ENCODE assay signal across 12 mouse cellular contexts in the genomic region with DNA sequence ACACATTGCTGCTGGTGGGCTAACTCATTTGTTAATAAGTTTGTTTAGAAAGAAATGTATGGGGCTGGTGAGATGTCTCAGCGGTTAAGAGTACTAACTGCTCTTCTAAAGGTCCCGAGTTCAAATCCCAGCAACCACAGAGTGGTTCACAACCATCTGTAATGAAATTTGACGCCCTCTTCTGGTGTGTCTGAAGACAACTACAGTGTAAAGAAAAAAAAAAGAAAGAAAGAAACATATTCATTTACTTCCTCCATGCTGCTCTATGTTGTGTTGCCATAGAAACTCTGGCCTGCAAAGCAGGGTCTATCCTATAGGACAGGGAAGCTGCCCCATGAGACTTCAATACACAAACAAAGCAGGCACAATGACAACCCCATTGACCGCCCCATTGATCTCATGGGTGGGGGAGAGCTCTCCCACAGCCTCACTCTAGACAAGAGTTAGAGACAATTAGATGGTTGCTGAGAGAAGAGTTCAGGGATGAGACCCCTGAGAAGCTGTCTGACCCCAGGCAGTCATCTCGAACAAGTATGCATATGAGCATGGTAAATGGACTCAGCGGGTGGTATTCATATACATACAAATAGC. TPM values are rescaled to one million over a fixed set of nuclear protein-coding genes. Genes with fewer than 3 reads are reported as not detected.
DNase-seq lines count a peak whose midpoint lies in the region; ATAC-seq and TF ChIP-seq lines count a peak whose summit lies in the region.
"Had no signal": no experiment of that assay in that cellular context is flagged by ENCODE, and none has a peak within 500 bp of the region (broad histone marks: within the 10 kb centered on the region; RNA-seq: fewer than 3 reads in every experiment).

No protein-coding gene starts in this region.

- H3K79me2 ChIP-seq in CH12.LX (replicated peaks; ENCODE audit: control insufficient read depth, extremely low read depth, insufficient read depth, poor library complexity, severe bottlenecking), result no peaks in the 10 kb centered on the region

- TF ChIP-seq EP300 in CH12.LX (IDR thresholded peaks at IDR 0.05; ENCODE audit: low read length), result no peak

- H3K4me2 ChIP-seq in kidney, embryonic 15.5 days, result no peak overlapping the region
- no peak overlapping the region for H3K4me2 ChIP-seq in CH12.LX (ENCODE audit: insufficient read depth, low read depth, poor library complexity, severe bottlenecking)
- H3K4me2 ChIP-seq in intestine, postnatal 0 days (replicated peaks; ENCODE audit: low read depth), result no peak overlapping the region
- H3K4me2 ChIP-seq: embryonic facial prominence, embryonic 15.5 days had no signal

- no peak overlapping the region for H3K9ac ChIP-seq in kidney, embryonic 15.5 days
- H3K9ac ChIP-seq in CH12.LX (ENCODE audit: insufficient read depth, low read depth), result no peak overlapping the region
- no peak overlapping the region for H3K9ac ChIP-seq in intestine, postnatal 0 days (ENCODE audit: low read depth, low read length)
- H3K9ac ChIP-seq: embryonic facial prominence, embryonic 15.5 days; forebrain, postnatal 0 days had no signal

- intact Hi-C loops in gastrocnemius, adult 2 months (cut with DNase I), result loop anchor here (10.0 kb wide), 1 partner anchor 525 kb away; a partner anchor contains a TSS
- intact Hi-C loops in left cerebral cortex, postnatal 25 days (cut with DNase I), result no loop called here

- H3K36me3 ChIP-seq in kidney, embryonic 15.5 days, result 0 out of 2 replicates have a peak, but pooled peaks cover 5% of the 10 kb centered on the region
- peaks cover 39 to 85% of the 10 kb centered on the region in 2 experiments for H3K36me3 ChIP-seq in CH12.LX (replicated peaks in 1 of 2; ENCODE audit: control insufficient read depth in 1 of 2, insufficient read depth in 1 of 2, low read length in 1 of 2)
- H3K36me3 ChIP-seq in intestine, postnatal 0 days (ENCODE audit: control insufficient read depth, insufficient read depth), result peaks cover 22% of the 10 kb centered on the region; the same call in 1 of the 2 replicates
- H3K36me3 ChIP-seq: embryonic facial prominence, embryonic 15.5 days had no signal

- no peak for TF ChIP-seq CTCF in gastrocnemius, adult 2 months (IDR thresholded peaks at IDR 0.05)
- TF ChIP-seq CTCF in CH12.LX (conservative IDR thresholded peaks at IDR 0.05 in 1 of 2, IDR thresholded peaks at IDR 0.05 in 1 of 2; ENCODE audit: low read depth in 2 of 2, low read length in 2 of 2), result peak in 1 of 2 experiments; percentile 31; a peak in 2 of 4 replicates
- peak; percentile 19; the same call in 1 of the 2 replicates for TF ChIP-seq CTCF in intestine, postnatal 0 days (IDR thresholded peaks at IDR 0.05; ENCODE audit: low read depth)

- WGBS in kidney, embryonic 15.5 days, result 84% methylated on average over 6 of the region's 6 CpGs
- WGBS in intestine, postnatal 0 days, result 76% methylated on average over 6 of the region's 6 CpGs

- no peak for TF ChIP-seq RAD21 in CH12.LX (IDR thresholded peaks at IDR 0.05; ENCODE audit: low read depth, low read length)

- peaks cover 21% of the 10 kb centered on the region for H3K4me1 ChIP-seq in kidney, embryonic 15.5 days
- peaks cover 7 to 26% of the 10 kb centered on the region in 2 experiments for H3K4me1 ChIP-seq in CH12.LX (ENCODE audit: control insufficient read depth in 1 of 2, insufficient read depth in 2 of 2)
- H3K4me1 ChIP-seq in intestine, postnatal 0 days (replicated peaks; ENCODE audit: control insufficient read depth, insufficient read depth, low read length), result peaks cover 2% of the 10 kb centered on the region; the same call in 1 of the 2 replicates

- DNase-seq in gastrocnemius, adult 2 months, result no peak
- no peak for DNase-seq in gastrocnemius, adult 8-10 months (ENCODE audit: low spot score in 2 of 2)
- DNase-seq in kidney, adult 8-10 months, result no peak
- DNase-seq in CH12.LX (ENCODE audit: extremely low read depth), result peak; percentile 33
- no peak for DNase-seq in left cerebral cortex, postnatal 25 days (ENCODE audit: low spot score in 2 of 2)

- no peaks in the 10 kb centered on the region for H3K27me3 ChIP-seq in kidney, embryonic 15.5 days
- H3K27me3 ChIP-seq in CH12.LX (replicated peaks), result no peaks in the 10 kb centered on the region
- no peaks in the 10 kb centered on the region for H3K27me3 ChIP-seq in intestine, postnatal 0 days (replicated peaks; ENCODE audit: control insufficient read depth, insufficient read depth, low read length)
- H3K27me3 ChIP-seq: embryonic facial prominence, embryonic 15.5 days had no signal

- in situ Hi-C loops in CH12.LX (cut with MboI; ENCODE audit: low pct_ligation_motif_present, low pct_unique_long_range_greater_than_20kb, low sequenced_read_pairs), result loop anchor here (5.0 to 25.0 kb wide), 2 partner anchors 87 to 517 kb away; a partner anchor contains a TSS

- dilution Hi-C loops in CH12.LX (cut with MboI; ENCODE audit: extremely low pct_ligation_motif_present, extremely low pct_unique_long_range_greater_than_20kb, low sequenced_read_pairs), result no loop called here

- no peak for ATAC-seq in kidney, embryonic 15.5 days (replicated peaks; ENCODE audit: low FRiP score)
- 0 out of 2 replicates have a peak, but pooled peaks have one; percentile 22 for ATAC-seq in intestine, postnatal 0 days
- no peak for ATAC-seq in CD4-positive, CD25-positive, alpha-beta regulatory T cell, adult 4 months
- ATAC-seq: activated CD4-positive, CD25-positive, alpha-beta regulatory T cell, adult 4 months had no signal

- no peak overlapping the region for H3K4me3 ChIP-seq in gastrocnemius, adult 2 months
- no peak overlapping the region for H3K4me3 ChIP-seq in kidney, embryonic 15.5 days (replicated peaks)
- H3K4me3 ChIP-seq in CH12.LX (replicated peaks in 1 of 3; ENCODE audit: low read depth in 2 of 3, low read length in 2 of 3, poor library complexity in 1 of 3), result no peak overlapping the region
- no peak overlapping the region for H3K4me3 ChIP-seq in intestine, postnatal 0 days (ENCODE audit: low read depth, low read length)
- H3K4me3 ChIP-seq: embryonic facial prominence, embryonic 15.5 days had no signal

- peak overlapping the region; percentile 85 for H3K27ac ChIP-seq in gastrocnemius, adult 2 months
- H3K27ac ChIP-seq in kidney, embryonic 15.5 days, result peak overlapping the region; percentile 80; the same call in 1 of the 2 replicates
- H3K27ac ChIP-seq in CH12.LX (ENCODE audit: insufficient read depth, low read depth), result no peak overlapping the region; the same call in 1 of the 2 replicates
- H3K27ac ChIP-seq in intestine, postnatal 0 days (ENCODE audit: low read depth, low read length), result no peak overlapping the region

- TF ChIP-seq POLR2A in CH12.LX (IDR thresholded peaks at IDR 0.05; ENCODE audit: low read depth, low read length), result no peak

- no peaks in the 10 kb centered on the region for H3K9me3 ChIP-seq in kidney, embryonic 15.5 days (replicated peaks)
- H3K9me3 ChIP-seq in CH12.LX (replicated peaks; ENCODE audit: low read length), result no peaks in the 10 kb centered on the region
- no peaks in the 10 kb centered on the region for H3K9me3 ChIP-seq in intestine, postnatal 0 days (ENCODE audit: control insufficient read depth)
- H3K9me3 ChIP-seq: embryonic facial prominence, embryonic 15.5 days; G1E had no signal

TF ChIP-seq in CH12.LX, 34 proteins besides CTCF, POLR2A, EP300 and RAD21:
- TF ChIP-seq ZNF384 (IDR thresholded peaks at IDR 0.05; ENCODE audit: low read depth, low read length) (peak; percentile 68), JUND (conservative IDR thresholded peaks at IDR 0.05; ENCODE audit: low read depth, low read length) (no peak)

RNA-seq across cellular contexts. Expression of a gene that starts 22.6 kb away (rescaled TPM):
- total RNA-seq in gastrocnemius, adult 2 months (2021), result 10 to 100 TPM; 56.9 to 68.9 TPM
- total RNA-seq in gastrocnemius, adult 8-10 months (2022), result 10 to 100 TPM; 59.8 to 72.7 (median 66.6) TPM
- polyA plus RNA-seq in kidney, embryonic 15.5 days (2015; fragmentation: Nextera tagmentation; extraction: Ambion mirVana), result 85.7 and 88.6 TPM in 2 replicates
- total RNA-seq in CH12.LX (2012; rRNA removed) (55.9 and 58.5 TPM in 2 replicates), CH12.LX (2014; rRNA removed) (82.8 and 85.0 TPM in 2 replicates)
- polyA plus RNA-seq in CH12.LX (2012; ENCODE audit: insufficient read length, low read depth), result 45.0 and 54.5 TPM in 2 replicates
- 33.8 and 34.0 TPM in 2 replicates for polyA plus RNA-seq in intestine, postnatal 0 days (2015; fragmentation: Nextera tagmentation; extraction: Ambion mirVana)
- total RNA-seq in left cerebral cortex, postnatal 25 days (2021), result 100 to 1,000 TPM; 120 to 127 TPM
- 10 to 100 TPM; 20.0 to 20.6 TPM for polyA plus RNA-seq in CD4-positive, CD25-positive, alpha-beta regulatory T cell, adult 4 months (2017; shearing (Covaris generic))

Comparison
In these comparisons a context has a peak if more than half of its experiments do, and no peak if none do; other contexts are left out.
1. H3K27ac ChIP-seq: peak in gastrocnemius, adult 2 months (single experiment) and kidney, embryonic 15.5 days (single experiment); none in CH12.LX (single experiment) and intestine, postnatal 0 days (single experiment).